Mouse (Mus musculus): Measurements from ENCODE around the gene Rpf2.

GRCm38 (mm10) chr10:40262200-40262599 lies 15.4 kb upstream of the Rpf2 start:
- no peak for TF ChIP-seq CTCF (IDR thresholded peaks at IDR 0.05; ENCODE audit: borderline replicate concordance, extremely low read depth, insufficient read depth, insufficient read length)
- TF ChIP-seq POLR2A (IDR thresholded peaks at IDR 0.05; ENCODE audit: borderline replicate concordance, extremely low read depth, insufficient read depth, insufficient read length, poor library complexity, severe bottlenecking): no peak

Data from brain, embryonic 14.5 days (tissue).